Mouse (Mus musculus): ENCODE data around the gene Gm28047. TPM values are rescaled to one million over a fixed set of nuclear protein-coding genes. Genes with fewer than 3 reads are reported as not detected.

Gene Gm28047
- polyA plus RNA-seq, 1 experiment from 2014 or later, result not detected

- H3K27me3 ChIP-seq (replicated peaks; ENCODE audit: control insufficient read depth, insufficient read depth, low read length), result no peaks in the 10 kb centered on the region
These were observed 52.8 kb downstream of the Gm28047 start for GRCm38 (mm10) chr15:102572081-102572480.

DNA sequence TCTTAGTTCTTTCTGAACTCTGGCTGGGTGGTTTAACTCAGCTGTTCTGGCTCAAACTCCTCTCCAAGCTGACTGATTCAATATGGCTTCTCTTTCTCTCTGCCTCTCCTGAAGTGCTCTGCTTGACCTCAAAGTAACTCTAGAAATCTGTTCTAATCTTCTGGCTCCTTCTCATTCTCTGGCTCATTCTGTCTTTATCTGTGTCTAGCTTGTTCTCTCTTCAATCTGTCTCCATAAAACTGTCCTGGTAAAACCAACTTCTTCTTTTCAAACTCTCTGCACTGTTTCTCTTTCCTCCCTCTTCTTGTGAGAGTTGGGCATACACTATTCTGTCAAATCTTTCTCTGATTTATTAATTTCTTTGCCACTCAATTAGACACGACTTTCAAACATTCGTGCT lies 57.0 kb downstream of the Gm28047 start:
- WGBS, result 83% methylated on average over 2 of the region's 2 CpGs
- Histone ChIP-seq H3K27ac (ENCODE audit: low read length) (no peak overlapping the region), H3K36me3 (ENCODE audit: control insufficient read depth, insufficient read depth, low read length) (no peaks in the 10 kb centered on the region), H3K4me1 (ENCODE audit: control insufficient read depth, insufficient read depth, low read length) (no peaks in the 10 kb centered on the region), H3K9me3 (ENCODE audit: control insufficient read depth, low read length) (no peaks in the 10 kb centered on the region), H3K9ac (ENCODE audit: low read depth, low read length) (no peak overlapping the region), H3K27me3 (replicated peaks; ENCODE audit: control insufficient read depth, insufficient read depth, low read length) (no peaks in the 10 kb centered on the region), H3K4me3 (ENCODE audit: low read length) (no peak overlapping the region), H3K4me2 (ENCODE audit: low read depth, low read length) (no peak overlapping the region)
- ATAC-seq, result no peak

More at GRCm38 (mm10) chr15:102572081-102572480, 52.8 kb downstream of the Gm28047 start:
- Histone ChIP-seq H3K4me3 (ENCODE audit: low read length) (no peak overlapping the region), H3K9me3 (ENCODE audit: control insufficient read depth, low read length) (no peaks in the 10 kb centered on the region), H3K27ac (ENCODE audit: low read length) (no peak overlapping the region), H3K9ac (ENCODE audit: low read depth, low read length) (no peak overlapping the region), H3K4me2 (ENCODE audit: low read depth, low read length) (no peak overlapping the region), H3K36me3 (ENCODE audit: control insufficient read depth, insufficient read depth, low read length) (no peaks in the 10 kb centered on the region), H3K4me1 (ENCODE audit: control insufficient read depth, insufficient read depth, low read length) (no peaks in the 10 kb centered on the region)
- 67% methylated on average over 3 of the region's 3 CpGs for WGBS
- ATAC-seq, result no peak

DNA sequence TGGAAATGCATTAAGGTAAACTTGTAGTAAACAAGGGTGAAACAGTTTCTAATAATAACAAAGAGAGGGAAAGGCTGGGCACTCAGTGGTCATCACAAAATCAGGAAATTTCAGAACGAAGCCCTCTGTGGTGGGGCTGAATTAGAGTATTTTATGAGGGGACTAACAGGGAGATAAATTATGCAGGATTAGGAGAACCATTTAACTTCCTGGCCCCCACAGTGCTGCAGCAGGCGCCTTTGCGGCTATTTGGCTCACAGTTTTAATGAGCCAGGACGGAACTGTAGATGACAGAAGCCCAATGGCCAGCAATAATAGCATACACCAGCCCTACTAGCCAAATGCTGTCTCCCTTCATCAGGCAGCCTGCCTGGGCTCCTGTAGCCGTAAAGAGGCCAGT lies 61.2 kb downstream of the Gm28047 start:
- Histone ChIP-seq H3K4me1 (ENCODE audit: control insufficient read depth, insufficient read depth, low read length) (no peaks in the 10 kb centered on the region), H3K36me3 (ENCODE audit: control insufficient read depth, insufficient read depth, low read length) (0 out of 2 replicates have a peak, but pooled peaks cover 4% of the 10 kb centered on the region), H3K27ac (ENCODE audit: low read length) (no peak overlapping the region), H3K9me3 (ENCODE audit: control insufficient read depth, low read length) (no peaks in the 10 kb centered on the region), H3K27me3 (replicated peaks; ENCODE audit: control insufficient read depth, insufficient read depth, low read length) (no peaks in the 10 kb centered on the region), H3K9ac (ENCODE audit: low read depth, low read length) (no peak overlapping the region), H3K4me3 (ENCODE audit: low read length) (no peak overlapping the region), H3K4me2 (ENCODE audit: low read depth, low read length) (no peak overlapping the region)
- no peak for ATAC-seq
- WGBS, result 80% methylated on average over 5 of the region's 5 CpGs

GRCm38 (mm10) chr15:102563061-102563460 lies 61.8 kb downstream of the Gm28047 start:
- Histone ChIP-seq H3K4me1 (ENCODE audit: control insufficient read depth, insufficient read depth, low read length) (no peaks in the 10 kb centered on the region), H3K9me3 (ENCODE audit: control insufficient read depth, low read length) (no peaks in the 10 kb centered on the region), H3K4me3 (ENCODE audit: low read length) (no peak overlapping the region), H3K4me2 (ENCODE audit: low read depth, low read length) (no peak overlapping the region), H3K9ac (ENCODE audit: low read depth, low read length) (no peak overlapping the region), H3K36me3 (ENCODE audit: control insufficient read depth, insufficient read depth, low read length) (0 out of 2 replicates have a peak, but pooled peaks cover 4% of the 10 kb centered on the region), H3K27me3 (replicated peaks; ENCODE audit: control insufficient read depth, insufficient read depth, low read length) (no peaks in the 10 kb centered on the region), H3K27ac (ENCODE audit: low read length) (no peak overlapping the region)
- no peak for ATAC-seq
- 69% methylated on average over 3 of the region's 3 CpGs for WGBS

DNA sequence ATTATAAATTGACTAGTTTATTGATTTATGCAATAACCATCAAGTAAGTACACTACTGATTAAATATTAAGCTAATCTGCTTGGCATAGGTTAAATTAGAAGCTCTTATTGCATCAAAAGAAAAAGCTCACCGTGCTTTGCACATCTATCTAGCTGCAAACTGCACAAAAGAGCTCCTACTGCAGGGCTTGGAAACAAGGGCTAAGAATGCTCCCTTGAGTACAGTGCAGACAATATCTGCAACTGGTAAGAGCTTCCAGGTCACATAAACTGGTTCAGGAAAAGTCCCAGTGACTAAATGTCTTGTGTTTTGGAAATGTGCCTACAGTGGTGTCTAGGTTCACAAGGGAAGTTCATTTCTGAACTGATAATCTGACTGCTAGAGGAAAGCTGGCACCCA lies 62.4 kb downstream of the Gm28047 start:
- Histone ChIP-seq H3K27me3 (replicated peaks; ENCODE audit: control insufficient read depth, insufficient read depth, low read length) (no peaks in the 10 kb centered on the region), H3K27ac (ENCODE audit: low read length) (no peak overlapping the region), H3K4me1 (ENCODE audit: control insufficient read depth, insufficient read depth, low read length) (no peaks in the 10 kb centered on the region), H3K4me3 (ENCODE audit: low read length) (no peak overlapping the region), H3K9ac (ENCODE audit: low read depth, low read length) (no peak overlapping the region), H3K4me2 (ENCODE audit: low read depth, low read length) (no peak overlapping the region), H3K36me3 (ENCODE audit: control insufficient read depth, insufficient read depth, low read length) (0 out of 2 replicates have a peak, but pooled peaks cover 4% of the 10 kb centered on the region), H3K9me3 (ENCODE audit: control insufficient read depth, low read length) (no peaks in the 10 kb centered on the region)
- no peak for ATAC-seq
- 82% methylated on average over 1 of the region's 1 CpGs for WGBS

- Histone ChIP-seq H3K4me2 (ENCODE audit: low read depth, low read length) (no peak overlapping the region), H3K4me1 (ENCODE audit: control insufficient read depth, insufficient read depth, low read length) (no peaks in the 10 kb centered on the region), H3K27me3 (replicated peaks; ENCODE audit: control insufficient read depth, insufficient read depth, low read length) (no peaks in the 10 kb centered on the region), H3K36me3 (ENCODE audit: control insufficient read depth, insufficient read depth, low read length) (peaks cover 9% of the 10 kb centered on the region), H3K27ac (ENCODE audit: low read length) (no peak overlapping the region), H3K9me3 (ENCODE audit: control insufficient read depth, low read length) (no peaks in the 10 kb centered on the region), H3K9ac (ENCODE audit: low read depth, low read length) (no peak overlapping the region), H3K4me3 (ENCODE audit: low read length) (no peak overlapping the region)
- no peak for ATAC-seq
These were observed 67.3 kb downstream of the Gm28047 start for GRCm38 (mm10) chr15:102557580-102557979.

GRCm38 (mm10) chr15:102555581-102555980 lies 69.3 kb downstream of the Gm28047 start:
- H3K9me3 ChIP-seq (ENCODE audit: control insufficient read depth, low read length), result no peaks in the 10 kb centered on the region
- no peak overlapping the region for H3K27ac ChIP-seq (ENCODE audit: low read length)
- WGBS, result 94% methylated on average over 1 of the region's 1 CpGs
- no peaks in the 10 kb centered on the region for H3K4me1 ChIP-seq (ENCODE audit: control insufficient read depth, insufficient read depth, low read length)
- no peaks in the 10 kb centered on the region for H3K27me3 ChIP-seq (replicated peaks; ENCODE audit: control insufficient read depth, insufficient read depth, low read length)
- no peak overlapping the region for H3K4me2 ChIP-seq (ENCODE audit: low read depth, low read length)
- H3K4me3 ChIP-seq (ENCODE audit: low read length), result no peak overlapping the region
- no peak for ATAC-seq
- peaks cover 9% of the 10 kb centered on the region for H3K36me3 ChIP-seq (ENCODE audit: control insufficient read depth, insufficient read depth, low read length)
- no peak overlapping the region for H3K9ac ChIP-seq (ENCODE audit: low read depth, low read length)

DNA sequence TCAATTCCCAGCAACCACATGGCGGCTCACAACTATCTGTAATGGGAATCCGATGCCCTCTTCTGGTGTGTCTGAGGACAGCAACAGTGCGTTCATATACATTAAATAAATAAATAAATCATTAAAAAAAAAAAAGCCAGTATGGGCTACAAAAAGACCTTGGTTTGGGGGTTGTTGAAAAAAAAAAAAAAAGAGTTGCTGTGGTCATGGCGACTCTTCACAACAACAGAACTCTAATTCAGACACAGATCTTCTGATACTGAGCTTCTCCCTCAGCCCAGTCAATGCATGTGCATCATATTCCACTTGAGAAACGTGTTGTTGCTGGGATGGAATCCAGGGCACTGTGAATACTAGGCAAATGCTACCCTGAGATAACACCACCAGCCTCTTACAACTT lies 72.3 kb downstream of the Gm28047 start:
- 95% methylated on average over 5 of the region's 5 CpGs for WGBS
- no peak overlapping the region for H3K4me3 ChIP-seq (ENCODE audit: low read length)

DNA sequence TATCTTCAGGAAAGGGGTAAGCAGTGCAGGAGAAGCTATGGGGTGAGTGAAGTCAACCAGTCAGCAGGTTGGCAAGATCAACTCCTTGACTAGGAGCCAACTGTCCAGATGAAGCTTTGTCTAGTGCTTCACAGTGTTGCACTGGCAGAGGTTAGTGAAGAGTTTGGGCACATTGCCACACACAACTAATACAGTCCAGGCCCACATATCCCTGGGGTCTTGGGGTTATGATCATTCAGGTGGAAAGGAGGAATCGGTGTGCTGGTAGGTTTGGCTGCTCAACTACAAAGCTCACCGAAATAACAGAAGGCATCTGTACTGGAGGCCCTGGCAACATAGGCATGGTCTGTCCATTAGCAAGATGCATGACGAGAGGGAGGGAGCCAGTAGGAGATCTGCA lies 77.4 kb downstream of the Gm28047 start:
- no peak for ATAC-seq
- Histone ChIP-seq H3K4me3 (ENCODE audit: low read length) (no peak overlapping the region), H3K9me3 (ENCODE audit: control insufficient read depth, low read length) (no peaks in the 10 kb centered on the region), H3K4me2 (ENCODE audit: low read depth, low read length) (no peak overlapping the region), H3K4me1 (ENCODE audit: control insufficient read depth, insufficient read depth, low read length) (no peaks in the 10 kb centered on the region), H3K27ac (ENCODE audit: low read length) (no peak overlapping the region), H3K36me3 (ENCODE audit: control insufficient read depth, insufficient read depth, low read length) (peaks cover 21% of the 10 kb centered on the region), H3K9ac (ENCODE audit: low read depth, low read length) (no peak overlapping the region), H3K27me3 (replicated peaks; ENCODE audit: control insufficient read depth, insufficient read depth, low read length) (no peaks in the 10 kb centered on the region)
- 95% methylated on average over 3 of the region's 3 CpGs for WGBS

More for the DNA sequence above, 72.3 kb downstream of the Gm28047 start:
- Histone ChIP-seq H3K27ac (ENCODE audit: low read length) (no peak overlapping the region), H3K9ac (ENCODE audit: low read depth, low read length) (no peak overlapping the region), H3K27me3 (replicated peaks; ENCODE audit: control insufficient read depth, insufficient read depth, low read length) (no peaks in the 10 kb centered on the region), H3K4me2 (ENCODE audit: low read depth, low read length) (no peak overlapping the region), H3K9me3 (ENCODE audit: control insufficient read depth, low read length) (no peaks in the 10 kb centered on the region), H3K4me1 (ENCODE audit: control insufficient read depth, insufficient read depth, low read length) (no peaks in the 10 kb centered on the region), H3K36me3 (ENCODE audit: control insufficient read depth, insufficient read depth, low read length) (peaks cover 6% of the 10 kb centered on the region)
- no peak for ATAC-seq

DNA sequence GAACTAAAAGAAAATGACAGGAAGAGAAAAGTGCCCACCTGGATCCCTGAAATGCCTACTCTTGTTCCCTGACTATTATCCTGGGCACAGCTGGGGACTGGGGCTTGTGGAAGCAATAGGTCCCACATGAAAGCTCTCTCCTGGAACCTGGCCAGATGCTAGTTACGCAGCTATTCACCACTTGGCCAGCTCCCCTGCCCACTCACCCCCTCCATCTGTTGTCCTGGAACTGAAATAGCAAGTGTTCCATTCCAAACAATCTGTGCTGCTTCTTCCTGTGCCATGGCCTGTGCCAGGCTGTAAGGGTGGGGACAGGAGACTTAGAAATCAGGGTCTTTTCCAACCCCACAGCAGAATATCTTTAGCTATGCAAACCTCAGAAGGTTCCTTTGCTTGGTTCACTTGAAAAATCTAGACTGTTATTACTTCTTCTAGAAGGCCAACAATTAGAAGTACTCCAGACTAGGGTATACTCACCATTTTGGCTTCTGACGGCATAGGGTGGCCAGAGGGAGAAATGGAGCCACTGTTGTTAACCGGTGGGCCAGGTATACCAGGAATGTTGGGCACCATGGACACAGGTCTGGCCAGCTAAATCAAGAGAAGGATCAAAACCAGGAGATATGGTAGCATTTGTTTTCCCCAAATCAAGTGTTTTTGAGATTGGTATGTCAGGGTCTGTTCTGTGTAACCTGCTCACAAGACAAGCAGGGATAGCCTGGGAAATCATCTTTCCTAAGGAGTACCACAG lies 78.0 kb downstream of the Gm28047 start:
- Histone ChIP-seq H3K27ac (ENCODE audit: low read length) (no peak overlapping the region), H3K4me1 (ENCODE audit: control insufficient read depth, insufficient read depth, low read length) (no peaks in the 10 kb centered on the region), H3K9ac (ENCODE audit: low read depth, low read length) (no peak overlapping the region), H3K36me3 (ENCODE audit: control insufficient read depth, insufficient read depth, low read length) (peaks cover 23% of the 10 kb centered on the region), H3K27me3 (replicated peaks; ENCODE audit: control insufficient read depth, insufficient read depth, low read length) (no peaks in the 10 kb centered on the region), H3K9me3 (ENCODE audit: control insufficient read depth, low read length) (no peaks in the 10 kb centered on the region), H3K4me3 (ENCODE audit: low read length) (no peak overlapping the region), H3K4me2 (ENCODE audit: low read depth, low read length) (no peak overlapping the region)
- 83% methylated on average over 3 of the region's 3 CpGs for WGBS
- ATAC-seq, result no peak

Data from intestine, embryonic 16.5 days (tissue).